ENCODE assay signal across 13 mouse cellular contexts in genomic region chr9:83628669-83629612, GRCm38 (mm10).
DNase-seq lines count a peak whose midpoint lies in the region; ATAC-seq and TF ChIP-seq lines count a peak whose summit lies in the region.
"Had no signal": no experiment of that assay in that cellular context is flagged by ENCODE, and none has a peak within 500 bp of the region (broad histone marks: within the 10 kb centered on the region; RNA-seq: fewer than 3 reads in every experiment).

No protein-coding gene starts in this region.

- 39% methylated on average over 19 of the region's 19 CpGs for WGBS in kidney, embryonic 14.5 days
- 28% methylated on average over 19 of the region's 19 CpGs for WGBS in forebrain, postnatal 0 days
- 24% methylated on average over 19 of the region's 19 CpGs for WGBS in limb, embryonic 15.5 days
- 43% methylated on average over 19 of the region's 19 CpGs for WGBS in stomach, embryonic 16.5 days
- WGBS in liver, embryonic 11.5 days: 46% methylated on average over 19 of the region's 19 CpGs

- no peak overlapping the region for H3K27ac ChIP-seq in kidney, embryonic 14.5 days (ENCODE audit: low read depth, low read length)
- H3K27ac ChIP-seq in forebrain, postnatal 0 days (ENCODE audit: low read depth, low read length): peak overlapping the region; percentile 59; the same call in 1 of the 2 replicates
- H3K27ac ChIP-seq in limb, embryonic 15.5 days: no peak overlapping the region
- H3K27ac ChIP-seq in stomach, embryonic 16.5 days (ENCODE audit: low read length): no peak overlapping the region
- no peak overlapping the region for H3K27ac ChIP-seq in liver, embryonic 11.5 days (ENCODE audit: low read depth, low read length)
- H3K27ac ChIP-seq: kidney, postnatal 0 days; liver, embryonic 13.5 days had no signal

- no peak for DNase-seq in kidney, postnatal 25 days
- DNase-seq in forebrain, postnatal 0 days: peak; percentile 41
- DNase-seq in liver, embryonic 11.5 days (ENCODE audit: low spot score): no peak
- DNase-seq in MN1 (ENCODE audit: low spot score): no peak
- DNase-seq: liver, embryonic 13.5 days; right cerebral cortex, postnatal 25 days; thymus, postnatal 25 days had no signal

- no peak overlapping the region for H3K4me3 ChIP-seq in kidney, embryonic 14.5 days (ENCODE audit: low read length)
- H3K4me3 ChIP-seq in forebrain, postnatal 0 days (ENCODE audit: low read depth, low read length): no peak overlapping the region
- no peak overlapping the region for H3K4me3 ChIP-seq in limb, embryonic 15.5 days
- no peak overlapping the region for H3K4me3 ChIP-seq in stomach, embryonic 16.5 days (replicated peaks; ENCODE audit: low read length)
- no peak overlapping the region for H3K4me3 ChIP-seq in liver, embryonic 11.5 days (ENCODE audit: low read depth, low read length)
- H3K4me3 ChIP-seq: liver, embryonic 13.5 days had no signal

- no peak overlapping the region for H3K9ac ChIP-seq in kidney, embryonic 14.5 days (ENCODE audit: low read depth, low read length)
- no peak overlapping the region; the same call in 1 of the 2 replicates for H3K9ac ChIP-seq in forebrain, postnatal 0 days
- no peak overlapping the region for H3K9ac ChIP-seq in limb, embryonic 15.5 days
- H3K9ac ChIP-seq in stomach, embryonic 16.5 days (ENCODE audit: low read length): no peak overlapping the region
- H3K9ac ChIP-seq in liver, embryonic 11.5 days (ENCODE audit: low read depth, low read length): no peak overlapping the region
- H3K9ac ChIP-seq: liver, embryonic 13.5 days had no signal

- no peaks in the 10 kb centered on the region for H3K27me3 ChIP-seq in kidney, embryonic 14.5 days (ENCODE audit: control insufficient read depth, insufficient read depth, low read length)
- no peaks in the 10 kb centered on the region for H3K27me3 ChIP-seq in forebrain, postnatal 0 days (ENCODE audit: insufficient read depth, low read length)
- H3K27me3 ChIP-seq in limb, embryonic 15.5 days: no peaks in the 10 kb centered on the region
- no peaks in the 10 kb centered on the region for H3K27me3 ChIP-seq in stomach, embryonic 16.5 days (ENCODE audit: control insufficient read depth, insufficient read depth, low read length)
- no peaks in the 10 kb centered on the region for H3K27me3 ChIP-seq in liver, embryonic 11.5 days (replicated peaks; ENCODE audit: control insufficient read depth, insufficient read depth, low read length)
- H3K27me3 ChIP-seq: CH12.LX; liver, embryonic 13.5 days had no signal

- no peak overlapping the region for H3K4me2 ChIP-seq in kidney, embryonic 14.5 days (replicated peaks; ENCODE audit: low read depth, low read length)
- H3K4me2 ChIP-seq in forebrain, postnatal 0 days (ENCODE audit: low read depth): peak overlapping the region; percentile 17; the same call in 1 of the 2 replicates
- peak overlapping the region; percentile 3; the same call in 1 of the 2 replicates for H3K4me2 ChIP-seq in limb, embryonic 15.5 days
- H3K4me2 ChIP-seq in stomach, embryonic 16.5 days (ENCODE audit: low read depth, low read length): 0 out of 2 replicates have a peak overlapping the region, but pooled peaks have one; percentile 13
- H3K4me2 ChIP-seq in liver, embryonic 11.5 days: no peak overlapping the region
- H3K4me2 ChIP-seq: liver, embryonic 13.5 days had no signal

- TF ChIP-seq CTCF in forebrain, postnatal 0 days (IDR thresholded peaks at IDR 0.05; ENCODE audit: low read depth): no peak

- H3K4me1 ChIP-seq in kidney, embryonic 14.5 days (ENCODE audit: control insufficient read depth, insufficient read depth, low read length): no peaks in the 10 kb centered on the region
- no peaks in the 10 kb centered on the region for H3K4me1 ChIP-seq in forebrain, postnatal 0 days (ENCODE audit: insufficient read depth)
- peaks cover 7% of the 10 kb centered on the region; the same call in 1 of the 2 replicates for H3K4me1 ChIP-seq in limb, embryonic 15.5 days
- H3K4me1 ChIP-seq in stomach, embryonic 16.5 days (ENCODE audit: control insufficient read depth, insufficient read depth, low read length): peaks cover 5% of the 10 kb centered on the region
- no peaks in the 10 kb centered on the region for H3K4me1 ChIP-seq in liver, embryonic 11.5 days (replicated peaks; ENCODE audit: control insufficient read depth, insufficient read depth, low read length)
- H3K4me1 ChIP-seq: liver, embryonic 13.5 days had no signal

- H3K9me3 ChIP-seq in kidney, embryonic 14.5 days (ENCODE audit: control insufficient read depth, low read length): no peaks in the 10 kb centered on the region
- H3K9me3 ChIP-seq in forebrain, postnatal 0 days (ENCODE audit: low read length): no peaks in the 10 kb centered on the region
- no peaks in the 10 kb centered on the region for H3K9me3 ChIP-seq in limb, embryonic 15.5 days
- no peaks in the 10 kb centered on the region for H3K9me3 ChIP-seq in stomach, embryonic 16.5 days (replicated peaks; ENCODE audit: control insufficient read depth, low read length)
- H3K9me3 ChIP-seq in liver, embryonic 11.5 days (ENCODE audit: control insufficient read depth, low read length): no peaks in the 10 kb centered on the region
- H3K9me3 ChIP-seq: liver, embryonic 13.5 days had no signal

- ATAC-seq in kidney, embryonic 14.5 days (ENCODE audit: low FRiP score, low TSS enrichment): 0 out of 2 replicates have a peak, but pooled peaks have one; percentile 32
- ATAC-seq in forebrain, postnatal 0 days: peak; percentile 76
- no peak for ATAC-seq in limb, embryonic 15.5 days (ENCODE audit: insufficient number of reproducible peaks, low FRiP score, low TSS enrichment, low read depth)
- ATAC-seq in stomach, embryonic 16.5 days (ENCODE audit: insufficient read depth, low FRiP score): no peak
- no peak for ATAC-seq in liver, embryonic 11.5 days (replicated peaks; ENCODE audit: low FRiP score)
- ATAC-seq in frontal cortex, adult (ENCODE audit: low TSS enrichment): no peak

- H3K36me3 ChIP-seq in kidney, embryonic 14.5 days (ENCODE audit: control insufficient read depth, insufficient read depth, low read length): no peaks in the 10 kb centered on the region
- H3K36me3 ChIP-seq in forebrain, postnatal 0 days (ENCODE audit: insufficient read depth): no peaks in the 10 kb centered on the region
- no peaks in the 10 kb centered on the region for H3K36me3 ChIP-seq in limb, embryonic 15.5 days
- no peaks in the 10 kb centered on the region for H3K36me3 ChIP-seq in stomach, embryonic 16.5 days (ENCODE audit: control insufficient read depth, insufficient read depth, low read length)
- H3K36me3 ChIP-seq in liver, embryonic 11.5 days (ENCODE audit: control insufficient read depth, insufficient read depth, low read length): no peaks in the 10 kb centered on the region
- H3K36me3 ChIP-seq: liver, embryonic 13.5 days had no signal

Comparison
In these comparisons a context has a peak if more than half of its experiments do, and no peak if none do; other contexts are left out.
1. ATAC-seq: peak in kidney, embryonic 14.5 days (single experiment) and forebrain, postnatal 0 days (single experiment); none in limb, embryonic 15.5 days (single experiment), stomach, embryonic 16.5 days (single experiment), liver, embryonic 11.5 days (single experiment) and frontal cortex, adult (single experiment).
2. H3K4me2 ChIP-seq: peak in forebrain, postnatal 0 days (single experiment), limb, embryonic 15.5 days (single experiment) and stomach, embryonic 16.5 days (single experiment); none in kidney, embryonic 14.5 days (single experiment) and liver, embryonic 11.5 days (single experiment).